Mouse (Mus musculus) urinary bladder, postnatal 4 days (tissue): ENCODE measurements around the gene Garnl3.

ENCODE experiments used
- DNase-seq, 2 experiments: peaks; one replicate each; pipeline ENCODE4 v3.0.0; 2021 to 2022; ENCODE audit warnings: low spot score in 2 of 2

The Garnl3 gene

GRCm38 (mm10) chr2:32938741-32939140, 192.7 kb downstream of the Garnl3 start:
- DNase-seq: no peak
